Mouse (Mus musculus): ENCODE data around the gene Olfm4. TPM values are rescaled to one million over a fixed set of nuclear protein-coding genes. Genes with fewer than 3 reads are reported as not detected.

Gene Olfm4
- polyA plus RNA-seq (2014; fragmentation: Illumina TruSeq; extraction: RNeasy Lipid Tissue Mini Kit (QIAGEN cat#74804); ENCODE audit: low replicate concordance): 1,185 TPM

GRCm38 (mm10) chr14:79983781-79984180 lies at the start of gene Olfm4:
Gene Olfm4, plus strand, starts transcription at chr14:79984081.

Other genes with a start within 250 kb of the Olfm4 start
- gene Pcdh8, start 212.8 kb upstream of the Olfm4 start, polyA plus RNA-seq (2014; fragmentation: Illumina TruSeq; extraction: RNeasy Lipid Tissue Mini Kit (QIAGEN cat#74804); ENCODE audit: low replicate concordance): 0.30 TPM

All from small intestine, adult 10 weeks (tissue).